Mouse (Mus musculus) lung, postnatal 0 days (tissue): ENCODE data around the gene Ttpal. TPM values are rescaled to one million over a fixed set of nuclear protein-coding genes. Genes with fewer than 3 reads are reported as not detected.
"Not testable (repeated sequence)": the region's sequence is repeated elsewhere in the genome, so short reads cannot be mapped to it uniquely, and the experiment has no call there.

ENCODE experiments used
- ATAC-seq: fragments of 200-750 bp; cut with Nextera tagmentation; 2 replicates; pipeline ENCODE4 v1.8.0; 2017; ENCODE audit warnings: moderate library complexity
- DNase-seq: peaks from one replicate; pipeline ENCODE4 v3.0.0-alpha.2; 2016; ENCODE audit warnings: low spot score
- H3K27ac ChIP-seq: fragments of 300-500 bp; sonication (generic); 2 replicates; pipeline ENCODE4 v1.5.1; 2014; ENCODE audit warnings: antibody characterized with exemption, mild to moderate bottlenecking, low read length, mixed read lengths
- H3K27me3 ChIP-seq: fragments of 300-500 bp; sonication (generic); replicated peaks from 2 replicates; pipeline ENCODE4 v1.6.1; 2014; ENCODE audit warnings: low read length, mixed read lengths; ENCODE audit not compliant: insufficient read depth
- H3K36me3 ChIP-seq: fragments of 300-500 bp; sonication (generic); 2 replicates; pipeline ENCODE4 v1.6.1; 2014; ENCODE audit warnings: low read length, mixed read lengths; ENCODE audit not compliant: insufficient read depth
- H3K4me1 ChIP-seq: fragments of 300-500 bp; sonication (generic); 2 replicates; pipeline ENCODE4 v1.6.1; 2014; ENCODE audit warnings: antibody characterized with exemption, low read depth, low read length, mixed read lengths; ENCODE audit not compliant: insufficient read depth
- H3K4me2 ChIP-seq: fragments of 300-500 bp; sonication (generic); replicated peaks from 2 replicates; pipeline ENCODE4 v1.6.1; 2014; ENCODE audit warnings: low read depth, mild to moderate bottlenecking, low read length, moderate library complexity, mixed read lengths
- H3K4me3 ChIP-seq: fragments of 300-500 bp; sonication (generic); 2 replicates; pipeline ENCODE4 v1.5.1; 2014; ENCODE audit warnings: low read depth, low read length
- H3K9ac ChIP-seq: fragments of 300-500 bp; sonication (generic); replicated peaks from 2 replicates; pipeline ENCODE4 v1.6.1; 2014; ENCODE audit warnings: low read depth, mild to moderate bottlenecking
- H3K9me3 ChIP-seq: fragments of 300-500 bp; sonication (generic); 2 replicates; pipeline ENCODE4 v1.6.1; 2016; ENCODE audit warnings: low read length, mixed read lengths
- CTCF ChIP-seq: IDR thresholded peaks from 2 replicates; pipeline ENCODE4 v1.5.1; 2016; ENCODE audit warnings: antibody characterized with exemption, mild to moderate bottlenecking
- EP300 ChIP-seq: IDR thresholded peaks from 2 replicates; pipeline ENCODE4 v1.6.1; 2016; ENCODE audit warnings: antibody characterized with exemption, mild to moderate bottlenecking, control low read depth
- WGBS: fragments of 180-500 bp; shearing (Covaris S2); extraction: QIAGEN DNeasy Blood & Tissue Kit; methylation state at CpG from one replicate; pipeline ENCODE4 v1.1.7; 2014; 5-methylcytosine and 5-hydroxymethylcytosine counted together
- polyA plus RNA-seq: library from polyadenylated mRNA; unstranded; fragments of >200 nt; fragmentation: Nextera tagmentation; extraction: Ambion mirVana; gene quantifications from 2 replicates; pipeline ENCODE4 v1.2.1, GENCODE M21; 2015

Ttpal gene
- polyA plus RNA-seq, 1 experiment from 2014 or later: 20.0 TPM

DNA sequence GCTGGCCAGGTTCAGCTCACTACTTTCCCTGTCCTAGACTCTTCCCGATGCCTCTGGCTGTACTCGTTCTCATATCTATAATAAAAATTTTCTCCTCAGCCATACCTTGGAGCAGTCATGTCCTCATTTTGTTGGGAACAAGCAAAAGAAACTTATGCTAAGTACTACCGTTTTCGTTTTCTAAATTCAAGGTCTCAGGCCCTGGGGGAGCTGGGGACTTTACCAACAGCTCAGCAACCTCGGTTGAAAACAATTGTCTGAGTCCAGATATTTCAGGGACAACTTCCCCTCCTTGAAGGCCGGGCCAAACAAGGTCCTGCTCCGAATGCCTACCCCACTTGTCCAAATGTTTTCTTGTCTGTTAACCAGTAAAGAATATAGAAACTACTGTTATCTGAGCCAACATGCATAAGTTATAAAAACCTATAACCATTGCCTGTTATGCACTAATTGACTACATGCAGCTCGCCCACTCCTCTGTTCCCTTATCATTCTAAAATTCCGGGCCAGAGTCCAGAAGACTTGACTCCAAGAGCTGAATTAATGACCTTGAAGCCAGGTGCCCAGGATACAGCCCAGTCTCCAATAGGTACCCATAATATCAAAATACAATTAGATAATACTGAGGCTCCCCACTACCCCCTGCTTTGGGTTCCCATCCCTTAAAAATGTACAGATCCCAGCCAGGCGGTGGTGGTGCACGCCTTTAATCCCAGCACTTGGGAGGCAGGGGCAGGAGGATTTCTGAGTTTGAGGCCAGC is 43.8 kb downstream of the Ttpal start:
- Histone ChIP-seq H3K9me3 (0 out of 2 replicates have a peak, but pooled peaks cover 4% of the 10 kb centered on the region), H3K27ac (peak overlapping the region; percentile 6; the same call in 1 of the 2 replicates), H3K4me1 (peaks cover 5% of the 10 kb centered on the region; the same call in 1 of the 2 replicates), H3K4me2 (peak overlapping the region; percentile 69; the same call in 1 of the 2 replicates), H3K27me3 (no peaks in the 10 kb centered on the region), H3K4me3 (no peak overlapping the region), H3K9ac (no peak overlapping the region), H3K36me3 (no peaks in the 10 kb centered on the region)
- 62% methylated on average over 11 of the region's 11 CpGs for WGBS
- TF ChIP-seq CTCF (no peak), EP300 (no peak)
- no peak for DNase-seq
- no peak for ATAC-seq

DNA sequence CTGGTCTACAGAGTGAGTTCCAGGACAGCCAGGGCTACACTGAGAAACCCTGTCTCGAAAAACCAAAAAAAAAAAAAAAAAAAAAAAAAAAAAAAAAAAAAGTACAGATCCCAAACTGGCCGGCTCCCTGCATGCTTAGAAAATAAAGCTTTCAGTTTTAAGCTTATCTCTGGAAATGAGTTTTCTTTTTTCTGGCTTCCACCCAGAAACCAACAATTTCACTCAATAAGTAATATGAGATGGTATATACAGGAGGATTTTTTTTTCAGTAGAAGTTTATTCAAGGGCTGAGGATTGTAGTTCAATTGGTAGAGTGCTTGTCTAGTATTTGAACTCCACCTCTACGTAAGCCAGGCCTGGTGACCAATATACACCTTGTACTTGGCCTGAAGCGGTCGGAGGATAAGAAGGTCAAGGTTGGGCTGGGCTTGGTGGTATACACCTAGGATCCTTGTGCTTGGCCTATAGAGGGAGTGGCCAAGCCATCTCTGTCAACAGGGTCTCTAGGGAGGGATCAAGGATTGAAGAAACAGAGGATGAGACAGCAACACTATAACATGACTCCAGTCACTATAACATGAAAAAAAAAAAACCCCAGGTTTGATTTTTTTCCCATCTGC is 44.5 kb downstream of the Ttpal start:
- Histone ChIP-seq H3K4me2 (no peak overlapping the region), H3K9me3 (0 out of 2 replicates have a peak, but pooled peaks cover 4% of the 10 kb centered on the region), H3K9ac (no peak overlapping the region), H3K4me1 (peaks cover 5% of the 10 kb centered on the region; the same call in 1 of the 2 replicates), H3K27ac (no peak overlapping the region), H3K27me3 (no peaks in the 10 kb centered on the region), H3K36me3 (no peaks in the 10 kb centered on the region), H3K4me3 (no peak overlapping the region)
- DNase-seq: no peak
- no peak for ATAC-seq
- WGBS: 52% methylated on average over 5 of the region's 5 CpGs
- TF ChIP-seq EP300 (no peak), CTCF (no peak)

DNA sequence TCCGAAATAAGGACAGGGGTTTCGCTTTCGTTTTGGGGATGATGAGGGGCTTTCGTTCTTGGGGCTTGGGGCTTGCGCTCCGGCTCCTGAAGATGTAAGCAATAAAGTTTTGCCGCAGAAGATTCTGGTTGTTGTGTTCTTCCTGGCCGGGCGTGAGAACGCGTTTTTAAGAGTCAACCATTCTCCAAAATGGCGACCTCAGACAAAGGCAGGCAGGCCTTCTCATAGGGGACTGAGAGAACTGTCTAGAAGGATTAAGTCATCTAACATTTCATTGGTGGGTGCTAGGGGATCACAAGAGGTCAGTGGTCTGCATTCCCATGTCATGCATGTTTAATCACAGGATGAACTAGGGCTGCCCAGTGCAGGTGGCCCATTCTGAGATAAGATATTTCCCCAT is 53.6 kb downstream of the Ttpal start:
- not testable (repeated sequence) for H3K27ac ChIP-seq, H3K27me3 ChIP-seq, DNase-seq, H3K9me3 ChIP-seq, H3K4me1 ChIP-seq, ATAC-seq, H3K4me2 ChIP-seq, H3K9ac ChIP-seq, H3K36me3 ChIP-seq, H3K4me3 ChIP-seq
- 97% methylated on average over 6 of the region's 12 CpGs for WGBS

DNA sequence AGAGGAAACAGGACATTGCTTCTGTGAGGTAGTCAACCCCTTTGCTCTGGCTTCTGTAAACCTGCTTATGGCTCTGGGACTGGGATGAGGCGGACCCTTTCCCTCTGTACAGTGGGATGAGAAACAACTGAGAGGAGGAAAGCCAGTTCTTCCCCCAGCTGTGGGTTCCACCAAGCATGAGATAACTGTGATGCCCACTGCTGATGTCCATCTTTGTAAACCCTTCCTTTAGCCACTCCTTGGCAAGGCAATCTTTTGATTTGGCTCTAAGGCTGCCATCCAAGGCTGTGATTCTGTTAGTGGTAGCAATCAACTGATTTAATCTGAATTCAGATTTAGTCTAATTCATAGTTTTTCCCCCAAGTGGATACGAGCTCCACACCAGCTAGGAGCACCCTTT is 55.4 kb downstream of the Ttpal start:
- TF ChIP-seq EP300 (no peak), CTCF (no peak)
- H3K27me3 ChIP-seq: no peaks in the 10 kb centered on the region
- H3K4me3 ChIP-seq: no peak overlapping the region
- no peak overlapping the region for H3K4me2 ChIP-seq
- H3K9ac ChIP-seq: no peak overlapping the region
- 76% methylated on average over 2 of the region's 2 CpGs for WGBS
- no peaks in the 10 kb centered on the region for H3K36me3 ChIP-seq
- ATAC-seq: no peak
- DNase-seq: no peak
- H3K9me3 ChIP-seq: no peaks in the 10 kb centered on the region
- H3K27ac ChIP-seq: no peak overlapping the region
- peaks cover 2% of the 10 kb centered on the region; the same call in 1 of the 2 replicates for H3K4me1 ChIP-seq

DNA sequence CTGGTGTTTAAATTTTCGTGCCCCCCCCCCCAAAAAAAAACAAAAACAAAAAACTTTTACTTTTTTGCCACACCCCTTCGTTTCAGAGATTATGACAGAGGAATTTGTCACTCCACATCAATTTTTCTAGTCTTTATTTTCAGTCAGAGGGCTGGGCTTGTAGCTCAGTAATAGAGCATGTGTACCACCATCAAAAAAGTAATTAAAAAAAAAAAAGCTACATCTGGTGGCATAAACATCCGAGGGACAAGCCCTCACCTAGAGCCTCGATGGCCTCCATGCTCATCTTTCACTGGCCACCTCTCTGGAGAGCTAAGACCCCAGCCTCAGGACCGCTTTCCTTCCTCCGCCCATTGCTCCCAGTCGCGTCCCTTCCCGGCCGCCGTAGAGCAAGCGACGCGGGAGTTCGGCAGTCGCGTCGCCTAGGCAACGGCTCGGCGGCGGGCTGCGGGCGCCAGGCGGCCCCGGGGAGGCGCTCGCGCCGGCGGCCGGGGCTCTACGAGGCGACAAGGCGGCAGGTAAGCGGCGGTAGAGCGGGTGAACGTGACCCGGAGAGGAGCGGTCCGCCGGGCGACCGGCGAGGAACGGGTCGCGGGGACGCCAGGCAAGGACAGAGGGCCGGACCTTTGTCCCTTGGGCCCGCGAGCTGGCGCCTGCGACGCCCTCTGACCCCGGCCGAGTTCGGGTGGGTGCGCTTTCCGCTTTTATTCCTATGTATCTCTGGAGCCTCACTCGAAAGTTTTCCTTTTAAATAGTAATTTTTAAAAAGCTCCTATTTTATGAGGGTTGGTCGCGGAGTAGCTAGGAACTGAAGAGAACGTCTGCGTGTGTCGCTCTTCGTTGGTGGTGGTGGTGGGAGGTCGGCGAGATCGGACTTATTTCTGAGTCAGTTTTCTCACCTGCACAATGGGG is 56.1 kb downstream of the Ttpal start, which contains the start of gene Pkig:
Pkig (plus strand) TSS at position 412 of the 912 bp plus-strand sequence.
- Histone ChIP-seq H3K27me3 (no peaks in the 10 kb centered on the region), H3K27ac (peak within 1 kb of the TSS; percentile 78), H3K4me1 (peaks cover 2% of the 10 kb centered on the region; the same call in 1 of the 2 replicates), H3K4me2 (peak within 1 kb of the TSS; percentile 60), H3K36me3 (no peaks in the 10 kb centered on the region), H3K9me3 (no peaks in the 10 kb centered on the region), H3K9ac (peak within 1 kb of the TSS; percentile 64), H3K4me3 (peak within 1 kb of the TSS; percentile 80)
- WGBS: under 1% methylated on average over 70 of the region's 71 CpGs
- TF ChIP-seq EP300 (no peak), CTCF (peak; percentile 37)
- ATAC-seq (peak; percentile 94), DNase-seq (peak; percentile 93)

DNA sequence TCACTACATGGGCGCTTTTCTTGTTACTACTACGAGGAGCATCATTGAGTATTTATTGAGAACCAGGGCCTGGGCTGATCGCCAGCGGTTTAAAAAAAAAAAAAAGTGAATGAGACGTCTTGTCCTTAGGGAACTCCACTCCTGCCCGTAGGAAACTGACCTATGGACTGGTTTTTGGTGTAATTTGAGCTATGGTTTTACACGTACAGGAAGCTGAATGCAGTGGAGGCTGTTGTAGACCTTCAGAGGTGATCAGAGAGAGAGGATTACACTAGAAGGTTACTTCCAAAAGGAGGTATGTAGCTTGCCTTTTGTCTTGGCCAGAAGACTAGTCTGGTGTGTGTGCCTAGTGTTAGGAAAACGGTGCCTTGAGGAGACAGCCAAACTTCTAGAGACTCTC is 56.8 kb downstream of the Ttpal start:
- peak overlapping the region; percentile 80 for H3K4me3 ChIP-seq
- H3K4me2 ChIP-seq: peak overlapping the region; percentile 60
- DNase-seq (no peak), ATAC-seq (peak; percentile 16)
- no peaks in the 10 kb centered on the region for H3K36me3 ChIP-seq
- TF ChIP-seq CTCF (no peak), EP300 (no peak)
- H3K27me3 ChIP-seq: no peaks in the 10 kb centered on the region
- WGBS: under 1% methylated on average over 8 of the region's 8 CpGs
- peaks cover 2% of the 10 kb centered on the region; the same call in 1 of the 2 replicates for H3K4me1 ChIP-seq
- H3K9ac ChIP-seq: peak overlapping the region; percentile 64
- H3K27ac ChIP-seq: peak overlapping the region; percentile 78; the same call in 1 of the 2 replicates
- H3K9me3 ChIP-seq: no peaks in the 10 kb centered on the region
